Mouse (Mus musculus) sigmoid colon, adult 10 weeks (tissue): ENCODE measurements around the gene Slc44a4. TPM values are rescaled to one million over a fixed set of nuclear protein-coding genes. Genes with fewer than 3 reads are reported as not detected.

Source experiments
- polyA plus RNA-seq: library from polyadenylated mRNA; stranded (reverse); fragments of 350-450 nt; fragmentation: Illumina TruSeq; extraction: RNeasy Lipid Tissue Mini Kit (QIAGEN cat#74804); gene quantifications from one replicate; pipeline ENCODE4 v1.2.3, GENCODE M21; 2014; ENCODE audit warnings: low read depth, low replicate concordance

Slc44a4 gene
- polyA plus RNA-seq = 32.3 TPM

GRCm38 (mm10) chr17:34913930-34914665 lies at the start of gene Slc44a4:
TSS of gene Slc44a4 (plus strand) at chr17:34914466.

GRCm38 (mm10) chr17:34879336-34879879 lies 34.9 kb upstream of the Slc44a4 start, which contains the start of gene Zbtb12:
TSS of gene Zbtb12 (plus strand) at chr17:34879483.

GRCm38 (mm10) chr17:34881683-34882310 lies 32.5 kb upstream of the Slc44a4 start, which contains the start of gene Gm20547:
TSS of gene Gm20547 (minus strand) at chr17:34882042.

GRCm38 (mm10) chr17:34898160-34898586 lies 16.1 kb upstream of the Slc44a4 start, which contains the start of the genes C2 and Ehmt2:
TSS of gene C2 (minus strand) at chr17:34898265.
TSS of gene Ehmt2 (plus strand) at chr17:34898469.

GRCm38 (mm10) chr17:34931061-34931734 lies 16.9 kb downstream of the Slc44a4 start, which contains the start of gene Neu1:
TSS of gene Neu1 (plus strand) at chr17:34931253.

GRCm38 (mm10) chr17:34959130-34959778 lies 45.0 kb downstream of the Slc44a4 start, which contains the start of gene Hspa1b:
TSS of gene Hspa1b (minus strand) at chr17:34959238.

GRCm38 (mm10) chr17:34969822-34970221 lies 55.6 kb downstream of the Slc44a4 start, which contains the start of gene Gm20481:
TSS of gene Gm20481 (plus strand) at chr17:34969912.

GRCm38 (mm10) chr17:34972069-34972749 lies 57.9 kb downstream of the Slc44a4 start, which contains the start of the genes Hspa1a and Hspa1l:
TSS of gene Hspa1a (minus strand) at chr17:34972156.
TSS of gene Hspa1l (plus strand) at chr17:34972703.

Other genes with a start within 250 kb of the Slc44a4 start
- 0.16 TPM for gene Tnxb, start 243.9 kb upstream of the Slc44a4 start, polyA plus RNA-seq
- 1.8 TPM for gene C4b, start 170.6 kb upstream of the Slc44a4 start, polyA plus RNA-seq
- gene Cyp21a1, start 109.9 kb upstream of the Slc44a4 start, polyA plus RNA-seq = not detected
- gene Stk19, start 77.5 kb upstream of the Slc44a4 start, polyA plus RNA-seq = 23.0 TPM
- 3.0 TPM for gene Dxo, start 77.4 kb upstream of the Slc44a4 start, polyA plus RNA-seq
- 5.6 TPM for gene Skiv2l, start 64.3 kb upstream of the Slc44a4 start, polyA plus RNA-seq
- 1.1 TPM for gene Nelfe, start 64.1 kb upstream of the Slc44a4 start, polyA plus RNA-seq
- gene Cfb, start 51.9 kb upstream of the Slc44a4 start, polyA plus RNA-seq = 18.5 TPM
- 1.1 TPM for gene Zbtb12, start 35.0 kb upstream of the Slc44a4 start, polyA plus RNA-seq
- gene Gm20547, start 32.4 kb upstream of the Slc44a4 start, polyA plus RNA-seq = 2.3 TPM
- gene C2, start 16.2 kb upstream of the Slc44a4 start, polyA plus RNA-seq = 1.0 TPM
- 10.6 TPM for gene Ehmt2, start 16.0 kb upstream of the Slc44a4 start, polyA plus RNA-seq
- 15.5 TPM for gene Neu1, start 16.8 kb downstream of the Slc44a4 start, polyA plus RNA-seq
- 10.1 TPM for gene Hspa1b, start 44.8 kb downstream of the Slc44a4 start, polyA plus RNA-seq
- gene Gm20481, start 55.4 kb downstream of the Slc44a4 start, polyA plus RNA-seq = not detected
- 4.5 TPM for gene Hspa1a, start 57.7 kb downstream of the Slc44a4 start, polyA plus RNA-seq
- 0.22 TPM for gene Hspa1l, start 58.2 kb downstream of the Slc44a4 start, polyA plus RNA-seq
- 12.9 TPM for gene Lsm2, start 67.4 kb downstream of the Slc44a4 start, polyA plus RNA-seq
- gene Vars, start 86.5 kb downstream of the Slc44a4 start, polyA plus RNA-seq = 1.5 TPM
- gene Vwa7, start 102.1 kb downstream of the Slc44a4 start, polyA plus RNA-seq = 0.09 TPM
- gene Sapcd1, start 113.5 kb downstream of the Slc44a4 start, polyA plus RNA-seq = not detected
- gene Msh5, start 132.3 kb downstream of the Slc44a4 start, polyA plus RNA-seq = 2.5 TPM
- 47.8 TPM for gene Clic1, start 135.5 kb downstream of the Slc44a4 start, polyA plus RNA-seq
- gene Ddah2, start 144.6 kb downstream of the Slc44a4 start, polyA plus RNA-seq = not detected
- 1.5 TPM for gene Ly6g6c, start 150.9 kb downstream of the Slc44a4 start, polyA plus RNA-seq
- gene Mpig6b, start 151.7 kb downstream of the Slc44a4 start, polyA plus RNA-seq = 3.0 TPM
- gene Ly6g6e, start 162.4 kb downstream of the Slc44a4 start, polyA plus RNA-seq = 2.8 TPM
- gene Ly6g6d, start 163.6 kb downstream of the Slc44a4 start, polyA plus RNA-seq = not detected
- gene Ly6g6f, start 171.1 kb downstream of the Slc44a4 start, polyA plus RNA-seq = not detected
- 5.3 TPM for gene Abhd16a, start 174.8 kb downstream of the Slc44a4 start, polyA plus RNA-seq
- not detected for gene Ly6g5c, start 193.8 kb downstream of the Slc44a4 start, polyA plus RNA-seq
- not detected for gene Ly6g5b, start 201.0 kb downstream of the Slc44a4 start, polyA plus RNA-seq
- gene Gpank1, start 207.0 kb downstream of the Slc44a4 start, polyA plus RNA-seq = 0.85 TPM
- gene Csnk2b, start 207.6 kb downstream of the Slc44a4 start, polyA plus RNA-seq = 96.9 TPM
- 2.2 TPM for gene D17H6S53E, start 211.9 kb downstream of the Slc44a4 start, polyA plus RNA-seq
- not detected for gene Apom, start 217.6 kb downstream of the Slc44a4 start, polyA plus RNA-seq
- 16.8 TPM for gene Bag6, start 220.7 kb downstream of the Slc44a4 start, polyA plus RNA-seq